Mouse (Mus musculus): ENCODE results near the gene Lrmda. TPM values are rescaled to one million over a fixed set of nuclear protein-coding genes. Genes with fewer than 3 reads are reported as not detected.
A peak's percentile ranks its signal among the peaks of the same experiment; 100 is the strongest.

Lrmda gene
- polyA plus RNA-seq, 1 experiment from 2014 or later: not detected

- WGBS: 41% methylated on average over 8 of the region's 8 CpGs
- Histone ChIP-seq H3K4me1 (ENCODE audit: control insufficient read depth, insufficient read depth, low read length) (peaks cover 8% of the 10 kb centered on the region; the same call in 1 of the 2 replicates), H3K27me3 (ENCODE audit: control insufficient read depth, insufficient read depth, low read length) (no peaks in the 10 kb centered on the region), H3K9ac (replicated peaks; ENCODE audit: low read length) (no peak overlapping the region), H3K36me3 (ENCODE audit: control insufficient read depth, insufficient read depth, low read length) (no peaks in the 10 kb centered on the region), H3K9me3 (ENCODE audit: control insufficient read depth, low read length) (no peaks in the 10 kb centered on the region), H3K4me3 (replicated peaks; ENCODE audit: low read depth, low read length) (no peak overlapping the region), H3K4me2 (ENCODE audit: low read length) (no peak overlapping the region), H3K27ac (replicated peaks; ENCODE audit: low read depth, low read length) (no peak overlapping the region)
- no peak for DNase-seq
- ATAC-seq (ENCODE audit: low FRiP score, low TSS enrichment): no peak
These were observed 475.8 kb downstream of the Lrmda start for GRCm38 (mm10) chr14:22495286-22495685.

GRCm38 (mm10) chr14:22497636-22498131 is 478.2 kb downstream of the Lrmda start:
- no peaks in the 10 kb centered on the region for H3K27me3 ChIP-seq (ENCODE audit: control insufficient read depth, insufficient read depth, low read length)
- no peak for DNase-seq
- H3K4me2 ChIP-seq (ENCODE audit: low read length): no peak overlapping the region
- H3K4me1 ChIP-seq (ENCODE audit: control insufficient read depth, insufficient read depth, low read length): peaks cover 8% of the 10 kb centered on the region; the same call in 1 of the 2 replicates
- no peak for ATAC-seq (ENCODE audit: low FRiP score, low TSS enrichment)
- WGBS: 81% methylated on average over 4 of the region's 4 CpGs
- no peaks in the 10 kb centered on the region for H3K36me3 ChIP-seq (ENCODE audit: control insufficient read depth, insufficient read depth, low read length)
- no peak overlapping the region for H3K27ac ChIP-seq (replicated peaks; ENCODE audit: low read depth, low read length)
- no peaks in the 10 kb centered on the region for H3K9me3 ChIP-seq (ENCODE audit: control insufficient read depth, low read length)
- no peak overlapping the region for H3K9ac ChIP-seq (replicated peaks; ENCODE audit: low read length)
- no peak overlapping the region for H3K4me3 ChIP-seq (replicated peaks; ENCODE audit: low read depth, low read length)

- no peak for ATAC-seq (ENCODE audit: low FRiP score, low TSS enrichment)
- WGBS: 67% methylated on average over 6 of the region's 6 CpGs
- H3K9ac ChIP-seq (replicated peaks; ENCODE audit: low read length): no peak overlapping the region
These were observed 490.4 kb downstream of the Lrmda start for GRCm38 (mm10) chr14:22509747-22510530.

GRCm38 (mm10) chr14:22510531-22510785 is 490.9 kb downstream of the Lrmda start:
- DNase-seq (no peak), ATAC-seq (ENCODE audit: low FRiP score, low TSS enrichment) (no peak)
- Histone ChIP-seq H3K9ac (replicated peaks; ENCODE audit: low read length) (no peak overlapping the region), H3K4me1 (ENCODE audit: control insufficient read depth, insufficient read depth, low read length) (peaks cover 4% of the 10 kb centered on the region; the same call in 1 of the 2 replicates), H3K9me3 (ENCODE audit: control insufficient read depth, low read length) (no peaks in the 10 kb centered on the region), H3K4me3 (replicated peaks; ENCODE audit: low read depth, low read length) (no peak overlapping the region), H3K27ac (replicated peaks; ENCODE audit: low read depth, low read length) (no peak overlapping the region), H3K4me2 (ENCODE audit: low read length) (no peak overlapping the region), H3K36me3 (ENCODE audit: control insufficient read depth, insufficient read depth, low read length) (no peaks in the 10 kb centered on the region), H3K27me3 (ENCODE audit: control insufficient read depth, insufficient read depth, low read length) (no peaks in the 10 kb centered on the region)

More at GRCm38 (mm10) chr14:22509747-22510530, 490.4 kb downstream of the Lrmda start:
- no peaks in the 10 kb centered on the region for H3K36me3 ChIP-seq (ENCODE audit: control insufficient read depth, insufficient read depth, low read length)
- no peak for DNase-seq
- H3K27me3 ChIP-seq (ENCODE audit: control insufficient read depth, insufficient read depth, low read length): no peaks in the 10 kb centered on the region
- peaks cover 4% of the 10 kb centered on the region; the same call in 1 of the 2 replicates for H3K4me1 ChIP-seq (ENCODE audit: control insufficient read depth, insufficient read depth, low read length)
- H3K4me3 ChIP-seq (replicated peaks; ENCODE audit: low read depth, low read length): no peak overlapping the region
- H3K27ac ChIP-seq (replicated peaks; ENCODE audit: low read depth, low read length): no peak overlapping the region
- no peaks in the 10 kb centered on the region for H3K9me3 ChIP-seq (ENCODE audit: control insufficient read depth, low read length)
- no peak overlapping the region for H3K4me2 ChIP-seq (ENCODE audit: low read length)

GRCm38 (mm10) chr14:22514362-22515084 is 495.0 kb downstream of the Lrmda start:
- Histone ChIP-seq H3K9ac (replicated peaks; ENCODE audit: low read length) (no peak overlapping the region), H3K4me2 (ENCODE audit: low read length) (no peak overlapping the region), H3K4me3 (replicated peaks; ENCODE audit: low read depth, low read length) (no peak overlapping the region), H3K27me3 (ENCODE audit: control insufficient read depth, insufficient read depth, low read length) (no peaks in the 10 kb centered on the region), H3K27ac (replicated peaks; ENCODE audit: low read depth, low read length) (no peak overlapping the region), H3K4me1 (ENCODE audit: control insufficient read depth, insufficient read depth, low read length) (no peaks in the 10 kb centered on the region), H3K9me3 (ENCODE audit: control insufficient read depth, low read length) (no peaks in the 10 kb centered on the region), H3K36me3 (ENCODE audit: control insufficient read depth, insufficient read depth, low read length) (no peaks in the 10 kb centered on the region)
- DNase-seq: peak; percentile 51
- 74% methylated on average over 5 of the region's 5 CpGs for WGBS
- ATAC-seq (ENCODE audit: low FRiP score, low TSS enrichment): no peak

- WGBS: 90% methylated on average over 3 of the region's 3 CpGs
- no peak for DNase-seq
- H3K36me3 ChIP-seq (ENCODE audit: control insufficient read depth, insufficient read depth, low read length): no peaks in the 10 kb centered on the region
These were observed 511.2 kb downstream of the Lrmda start for GRCm38 (mm10) chr14:22530706-22531105.

GRCm38 (mm10) chr14:22533501-22533900 is 514.0 kb downstream of the Lrmda start:
- ATAC-seq (ENCODE audit: low FRiP score, low TSS enrichment): no peak
- H3K27ac ChIP-seq (replicated peaks; ENCODE audit: low read depth, low read length): no peak overlapping the region
- WGBS: 77% methylated on average over 3 of the region's 3 CpGs

More at GRCm38 (mm10) chr14:22530706-22531105, 511.2 kb downstream of the Lrmda start:
- Histone ChIP-seq H3K9ac (replicated peaks; ENCODE audit: low read length) (no peak overlapping the region), H3K9me3 (ENCODE audit: control insufficient read depth, low read length) (no peaks in the 10 kb centered on the region), H3K27ac (replicated peaks; ENCODE audit: low read depth, low read length) (no peak overlapping the region), H3K4me1 (ENCODE audit: control insufficient read depth, insufficient read depth, low read length) (no peaks in the 10 kb centered on the region), H3K4me3 (replicated peaks; ENCODE audit: low read depth, low read length) (no peak overlapping the region), H3K4me2 (ENCODE audit: low read length) (no peak overlapping the region), H3K27me3 (ENCODE audit: control insufficient read depth, insufficient read depth, low read length) (no peaks in the 10 kb centered on the region)
- ATAC-seq (ENCODE audit: low FRiP score, low TSS enrichment): no peak

GRCm38 (mm10) chr14:22545887-22546675 is 526.6 kb downstream of the Lrmda start:
- peak; percentile 48 for DNase-seq
- H3K27ac ChIP-seq (replicated peaks; ENCODE audit: low read depth, low read length): no peak overlapping the region

More at GRCm38 (mm10) chr14:22533501-22533900, 514.0 kb downstream of the Lrmda start:
- Histone ChIP-seq H3K9ac (replicated peaks; ENCODE audit: low read length) (no peak overlapping the region), H3K9me3 (ENCODE audit: control insufficient read depth, low read length) (no peaks in the 10 kb centered on the region), H3K4me3 (replicated peaks; ENCODE audit: low read depth, low read length) (no peak overlapping the region), H3K4me1 (ENCODE audit: control insufficient read depth, insufficient read depth, low read length) (no peaks in the 10 kb centered on the region), H3K36me3 (ENCODE audit: control insufficient read depth, insufficient read depth, low read length) (no peaks in the 10 kb centered on the region), H3K27me3 (ENCODE audit: control insufficient read depth, insufficient read depth, low read length) (no peaks in the 10 kb centered on the region), H3K4me2 (ENCODE audit: low read length) (no peak overlapping the region)
- DNase-seq: no peak

More at GRCm38 (mm10) chr14:22545887-22546675, 526.6 kb downstream of the Lrmda start:
- no peaks in the 10 kb centered on the region for H3K36me3 ChIP-seq (ENCODE audit: control insufficient read depth, insufficient read depth, low read length)
- H3K27me3 ChIP-seq (ENCODE audit: control insufficient read depth, insufficient read depth, low read length): no peaks in the 10 kb centered on the region
- peaks cover 15% of the 10 kb centered on the region for H3K4me1 ChIP-seq (ENCODE audit: control insufficient read depth, insufficient read depth, low read length)
- H3K4me2 ChIP-seq (ENCODE audit: low read length): no peak overlapping the region
- H3K4me3 ChIP-seq (replicated peaks; ENCODE audit: low read depth, low read length): no peak overlapping the region
- 27% methylated on average over 8 of the region's 8 CpGs for WGBS
- no peak overlapping the region for H3K9ac ChIP-seq (replicated peaks; ENCODE audit: low read length)
- ATAC-seq (ENCODE audit: low FRiP score, low TSS enrichment): no peak
- H3K9me3 ChIP-seq (ENCODE audit: control insufficient read depth, low read length): no peaks in the 10 kb centered on the region

Data from midbrain, embryonic 14.5 days (tissue).